Mouse (Mus musculus) testis, postnatal 10 days (tissue): ENCODE measurements around the gene Cd52.

ENCODE experiments used
- DNase-seq: peaks from one replicate; pipeline ENCODE4 v3.0.0; 2021; ENCODE audit warnings: low spot score

The Cd52 gene

DNA sequence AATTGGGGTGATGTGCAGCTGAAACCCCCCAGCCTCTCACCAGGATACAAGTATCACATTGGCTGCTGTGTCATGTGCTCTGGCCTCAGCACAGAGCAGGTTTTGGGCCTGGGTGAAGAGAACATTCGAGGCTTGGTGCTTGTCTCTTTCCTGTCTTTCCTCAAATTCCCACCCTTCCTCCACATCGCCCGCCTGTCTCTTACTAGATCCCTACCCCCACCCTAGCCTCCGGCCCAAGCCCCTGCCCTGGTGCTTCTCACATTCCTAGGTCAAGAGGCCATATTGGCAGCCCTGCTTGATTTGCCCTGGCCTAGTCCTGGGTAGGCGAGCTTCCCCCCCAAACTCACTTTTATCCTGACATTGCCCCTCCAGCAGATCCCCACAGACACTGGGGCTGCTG is 24.2 kb upstream of the Cd52 start:
- no peak for DNase-seq

DNA sequence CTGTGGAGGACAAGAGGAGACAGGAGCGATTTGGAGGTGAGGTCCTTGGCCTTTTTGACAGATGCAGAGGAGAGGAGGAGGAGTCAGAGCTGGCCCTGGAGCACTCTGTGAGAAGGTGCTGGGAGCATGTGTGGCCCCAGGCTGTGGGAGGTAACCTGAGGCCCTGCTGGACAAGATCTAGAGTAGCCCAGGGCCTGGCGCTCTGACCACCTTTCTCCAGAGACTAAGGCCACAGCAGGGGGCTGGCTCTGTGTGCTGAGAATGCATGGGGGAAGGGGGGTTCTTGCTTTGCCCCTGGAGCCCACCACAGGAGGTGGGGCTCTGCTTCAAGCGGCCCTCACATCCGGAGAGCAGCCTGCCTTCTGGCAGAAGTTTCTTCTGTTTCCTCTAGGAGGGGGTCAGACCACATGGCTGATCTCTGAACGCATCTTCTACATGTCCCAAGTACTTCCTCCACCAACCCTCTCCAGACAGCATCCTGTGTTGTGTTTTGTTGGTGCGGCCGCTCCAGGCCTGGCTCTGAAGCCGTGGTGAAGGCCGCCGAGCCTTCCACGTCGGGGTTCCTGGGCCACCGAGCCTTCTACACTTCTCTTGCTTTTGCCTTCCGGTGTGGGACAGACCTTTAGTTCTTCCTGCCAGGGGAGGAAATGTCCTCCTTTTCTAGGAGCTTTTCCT is 23.4 kb upstream of the Cd52 start:
- no peak for DNase-seq

DNA sequence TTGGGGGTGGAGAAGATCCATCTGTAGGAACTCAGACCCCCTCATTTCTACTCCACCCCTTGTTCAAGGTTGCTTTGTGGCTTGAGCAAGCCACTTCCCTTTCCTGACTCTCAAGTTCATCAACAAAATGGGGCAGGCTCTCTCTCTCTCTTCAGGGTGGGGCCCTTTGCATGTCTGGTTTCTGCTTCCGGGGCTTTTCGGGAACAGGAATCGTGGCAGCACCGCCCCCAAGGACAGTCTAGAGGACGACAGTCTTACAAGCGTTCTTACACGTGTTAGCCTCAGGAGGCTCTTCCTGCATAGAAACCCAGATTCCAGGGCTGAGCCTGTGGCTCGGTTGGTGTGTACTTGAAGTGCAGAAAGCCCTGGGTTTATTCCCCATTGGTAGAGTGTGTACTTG is 22.1 kb upstream of the Cd52 start:
- no peak for DNase-seq

DNA sequence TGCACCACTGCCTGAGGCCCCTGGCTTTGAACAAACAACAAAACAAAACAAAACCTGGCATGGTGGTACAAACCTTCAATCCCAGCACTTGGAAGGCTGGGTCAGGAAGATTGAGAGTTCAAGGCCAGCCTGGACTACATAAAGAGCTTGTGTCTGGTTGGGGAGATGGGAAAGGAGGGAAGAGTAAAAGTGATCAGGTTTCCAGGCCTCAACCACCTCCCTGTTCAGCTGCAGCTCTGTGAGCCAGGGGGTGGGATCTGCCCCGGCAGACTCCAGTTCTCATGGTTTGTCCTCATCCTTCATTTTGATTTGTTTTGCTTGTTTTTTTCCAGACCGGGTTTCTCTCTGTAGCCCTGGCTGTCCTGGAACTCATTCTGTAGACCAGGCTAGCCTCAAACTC is 21.6 kb upstream of the Cd52 start:
- DNase-seq, result no peak

DNA sequence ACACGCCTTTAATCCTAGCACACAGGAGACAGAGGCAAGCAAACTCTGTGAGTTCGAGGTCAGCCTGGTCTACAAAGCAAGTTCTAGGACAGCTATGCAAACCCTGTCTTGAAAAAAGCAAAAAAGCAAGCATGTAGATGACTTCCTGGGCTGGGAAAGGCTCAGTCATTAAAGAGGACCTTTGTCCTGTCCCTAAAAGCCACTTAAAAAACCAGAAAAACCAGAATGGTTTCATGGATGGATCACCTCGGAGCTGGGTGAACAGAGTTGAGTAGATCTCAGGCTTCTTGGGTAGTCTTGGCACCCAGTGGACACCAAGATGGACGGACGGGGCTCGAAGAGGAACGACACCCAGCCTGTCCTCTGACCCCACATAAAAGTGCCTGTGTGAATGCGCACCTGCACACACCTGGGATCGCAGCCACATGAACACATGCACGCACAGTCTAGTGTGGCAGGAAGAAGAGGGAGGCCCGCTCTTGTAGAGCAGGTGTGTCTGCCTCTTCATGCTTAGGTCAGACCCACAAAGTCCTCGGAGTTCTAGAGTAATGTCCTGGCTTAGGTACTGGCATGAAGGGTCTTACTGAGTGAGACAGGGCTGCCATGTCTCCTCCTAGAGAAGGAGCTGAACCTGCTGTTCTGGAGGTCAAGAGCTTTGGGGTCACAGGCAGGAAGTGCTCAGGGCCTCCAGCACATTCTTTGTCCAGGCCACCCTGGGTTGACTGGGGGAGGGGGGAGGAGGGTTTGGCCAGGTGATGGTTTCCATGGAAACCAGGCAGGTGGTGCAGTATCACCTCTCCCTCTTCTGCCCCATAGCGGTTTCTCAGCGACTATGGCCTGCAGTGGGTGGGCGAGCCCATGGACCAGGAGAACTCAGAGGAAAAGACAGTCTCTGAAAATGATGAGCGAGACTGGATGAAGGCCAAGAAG is 20.6 kb upstream of the Cd52 start:
- no peak for DNase-seq

DNA sequence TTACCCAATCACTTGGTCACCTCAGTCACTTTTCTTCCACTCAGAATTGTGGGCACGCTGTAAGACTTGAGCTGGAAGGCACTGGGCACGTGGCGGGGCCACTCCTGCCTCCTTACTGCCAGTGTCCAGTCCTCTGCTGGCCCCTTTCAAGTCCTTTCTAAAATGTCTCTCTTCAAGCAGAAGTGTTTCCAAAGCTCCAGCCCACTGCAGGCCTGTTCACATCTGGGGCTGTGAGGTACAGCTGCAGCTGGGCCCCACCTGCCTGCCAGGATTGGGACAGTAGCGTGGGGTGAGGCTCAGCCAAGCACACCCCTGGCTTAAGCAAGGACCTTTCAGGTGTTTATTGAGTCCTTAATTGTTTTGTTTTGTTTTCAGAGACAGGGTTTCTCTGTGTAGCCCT is 19.2 kb upstream of the Cd52 start:
- DNase-seq, result no peak

DNA sequence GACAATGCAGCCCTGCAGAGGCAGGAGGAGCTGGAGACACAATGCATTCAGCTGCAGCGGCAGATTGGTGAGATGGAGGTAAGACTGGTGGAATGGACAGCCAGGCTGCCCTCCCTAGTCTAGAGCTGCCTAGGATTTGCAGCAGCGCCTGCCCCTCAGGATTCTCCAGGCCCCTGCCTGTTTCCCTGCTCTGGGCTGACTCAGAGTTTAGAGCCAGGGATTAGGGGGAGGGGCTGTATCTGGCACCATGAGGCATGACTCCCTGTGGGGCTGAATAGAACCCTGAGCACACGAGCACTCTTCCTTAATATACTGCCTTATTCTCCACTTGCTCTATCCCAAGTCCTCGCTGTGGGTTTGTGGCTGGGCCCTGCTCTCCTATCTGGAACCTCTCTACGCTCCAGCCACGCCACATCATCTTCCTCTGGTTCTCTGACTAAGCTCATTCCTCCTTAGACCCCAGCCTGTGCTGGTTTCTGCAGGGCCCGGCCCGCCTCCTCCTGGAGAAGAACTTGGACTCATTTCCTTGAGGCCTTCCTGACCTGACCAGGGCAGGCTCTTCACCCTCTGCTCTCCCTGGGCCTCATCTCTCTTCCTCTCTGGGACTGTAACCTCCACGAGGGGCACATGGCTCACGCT is 18.6 kb upstream of the Cd52 start:
- DNase-seq, result no peak

DNA sequence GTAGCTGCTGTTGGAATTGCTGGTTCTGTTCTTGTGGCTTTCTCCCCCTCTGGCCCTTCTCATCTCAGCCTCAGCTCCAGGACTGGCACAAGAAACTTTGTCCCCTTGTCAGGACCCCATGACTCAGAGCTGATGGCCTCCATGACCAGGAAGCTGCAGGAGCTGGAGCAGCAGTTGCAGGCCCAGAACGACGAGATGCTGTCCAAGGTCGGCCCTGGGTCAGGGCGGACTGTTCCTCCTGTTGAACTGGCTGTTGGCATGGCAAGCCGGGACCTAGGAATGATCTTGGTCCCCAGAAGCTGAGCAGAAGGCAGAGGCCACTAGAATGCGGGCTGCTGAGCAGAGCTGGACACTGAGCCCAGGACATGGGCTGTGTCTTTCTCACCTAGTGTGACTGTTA is 17.5 kb upstream of the Cd52 start:
- no peak for DNase-seq

DNA sequence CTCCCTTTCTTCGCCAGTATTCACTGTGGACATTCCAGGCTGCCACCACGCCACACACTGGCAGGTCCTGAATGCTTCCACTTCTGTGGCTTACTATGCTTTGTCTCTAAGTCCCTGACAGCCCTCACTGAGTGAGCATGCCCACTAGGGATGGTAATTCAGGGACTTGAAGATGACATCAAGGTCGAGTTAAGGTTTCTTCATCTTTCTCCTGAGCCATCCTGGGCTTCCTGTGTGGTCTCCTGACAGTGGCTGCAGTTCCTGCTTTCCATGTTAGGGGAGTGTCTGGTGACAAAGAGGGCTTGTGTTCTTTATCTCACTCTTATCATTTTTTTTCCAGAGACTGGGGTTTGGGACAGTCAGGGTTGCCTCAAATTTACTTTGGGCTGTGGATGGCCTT is 15.8 kb upstream of the Cd52 start:
- DNase-seq, result no peak

DNA sequence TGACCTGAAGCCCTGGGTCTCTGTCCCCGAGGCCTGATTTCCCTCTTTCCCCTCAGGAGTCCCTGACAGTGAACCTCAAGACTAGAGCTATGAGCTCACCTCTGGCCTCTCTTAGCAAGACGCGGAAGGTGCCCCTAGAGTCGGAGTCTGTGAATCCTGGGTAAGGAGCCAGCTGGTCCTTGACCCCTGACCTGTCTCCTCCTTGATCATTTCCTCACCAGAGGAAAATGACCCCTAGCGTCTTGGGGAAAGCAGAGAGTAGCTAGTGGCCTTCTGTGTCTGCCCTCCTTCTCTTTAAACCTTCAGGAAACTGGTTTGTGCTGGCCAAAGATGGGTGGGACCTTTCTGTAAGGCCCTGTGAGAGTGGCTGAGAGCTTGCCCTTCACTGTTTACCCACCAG is 13.3 kb upstream of the Cd52 start:
- no peak for DNase-seq

DNA sequence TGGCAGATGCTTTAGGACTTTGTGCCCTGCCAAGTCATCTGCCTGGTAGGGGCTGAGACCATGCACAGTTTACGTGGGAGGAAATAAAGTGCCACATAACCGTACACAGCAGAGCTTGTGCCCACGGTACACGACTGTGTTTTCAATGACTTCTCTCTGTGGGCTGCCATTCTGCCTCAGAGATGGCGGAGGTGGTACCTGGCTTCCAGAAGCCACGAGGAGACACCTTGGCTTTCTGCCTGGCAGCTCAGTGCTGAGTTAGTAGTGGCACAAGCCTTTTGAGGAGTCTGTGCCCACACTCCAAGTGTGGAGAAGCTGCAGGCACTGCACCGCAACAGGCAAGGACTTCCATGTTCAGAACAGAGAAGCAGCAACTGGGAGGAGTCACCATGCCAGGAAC is 12.8 kb upstream of the Cd52 start:
- no peak for DNase-seq

DNA sequence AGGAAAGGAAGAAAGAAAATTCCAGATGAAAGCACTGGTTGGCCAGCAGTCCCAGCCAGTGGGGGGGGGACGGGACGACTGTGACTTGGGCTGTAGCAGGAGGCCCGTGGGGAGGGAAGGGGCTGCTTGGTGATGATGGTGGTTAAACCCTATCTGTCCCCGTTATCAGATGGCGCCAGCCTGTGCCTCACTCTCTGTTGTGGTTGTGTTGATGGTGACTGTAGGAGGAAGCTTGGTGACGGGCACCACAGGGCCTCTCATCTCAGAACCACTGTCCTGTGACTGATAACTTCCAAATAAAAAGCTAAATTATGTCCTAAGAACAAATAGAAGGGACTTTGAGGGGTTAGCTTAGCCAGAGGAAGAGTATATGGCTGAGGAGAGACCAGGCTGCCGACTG is 11.2 kb upstream of the Cd52 start:
- DNase-seq, result no peak

DNA sequence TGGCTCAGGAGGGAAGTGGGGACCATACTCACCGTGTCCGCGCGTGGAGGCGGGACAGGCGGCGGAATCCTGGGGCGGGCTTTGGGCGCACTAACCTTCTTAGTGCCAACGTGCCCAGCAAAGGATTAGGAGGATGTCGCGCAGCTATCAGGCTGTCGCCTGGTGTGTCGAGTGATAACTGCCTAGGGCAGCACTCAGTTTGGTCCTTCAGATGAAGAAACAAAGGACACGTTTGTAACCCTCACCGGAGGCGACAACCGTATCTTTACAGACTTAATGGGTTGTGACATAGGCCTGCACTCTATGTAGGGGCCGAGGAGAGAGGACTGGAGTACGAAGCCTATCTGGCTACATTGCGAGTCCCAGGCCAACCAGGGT is 7.8 kb upstream of the Cd52 start:
- DNase-seq, result no peak

DNA sequence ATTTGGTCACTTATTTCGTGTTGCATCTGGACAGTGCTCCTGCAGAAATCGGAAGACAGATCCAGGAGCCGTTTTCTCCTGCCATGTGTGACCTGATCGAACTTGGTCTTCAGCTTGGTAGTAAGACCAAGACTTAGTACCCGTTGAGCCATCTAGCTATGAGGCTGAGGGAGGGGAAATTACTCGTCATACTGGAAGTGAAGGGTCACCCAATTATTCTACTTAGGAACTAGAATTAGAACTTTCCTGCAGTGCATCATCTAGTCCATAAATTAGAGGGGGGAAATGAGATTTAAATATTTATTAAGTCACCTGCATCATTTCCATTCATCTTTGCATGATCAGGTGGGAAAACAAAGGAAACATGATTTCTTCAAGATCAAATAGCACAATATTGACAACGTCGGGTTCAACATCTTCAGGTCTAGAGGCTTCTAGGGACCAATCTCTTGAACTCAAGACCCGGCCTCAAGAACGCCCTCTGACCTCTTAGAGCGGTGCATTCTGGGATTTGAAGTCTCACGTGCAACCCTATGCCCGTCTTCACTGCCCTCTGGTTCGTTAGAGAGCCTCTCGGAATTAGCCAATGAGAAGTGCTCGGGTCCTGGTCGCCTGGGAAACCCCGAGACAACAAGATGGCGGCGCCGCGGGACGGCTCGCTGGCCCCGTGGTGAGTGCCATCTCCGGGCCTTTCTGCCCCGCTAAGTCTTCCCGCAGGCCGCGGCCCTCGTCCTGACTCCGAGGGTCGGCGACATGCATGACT is 7.3 kb upstream of the Cd52 start, which contains the start of gene Ubxn11:
Gene Ubxn11, plus strand, starts transcription at position 592 of the 763 bp plus-strand sequence.
- peak; percentile 89 for DNase-seq

DNA sequence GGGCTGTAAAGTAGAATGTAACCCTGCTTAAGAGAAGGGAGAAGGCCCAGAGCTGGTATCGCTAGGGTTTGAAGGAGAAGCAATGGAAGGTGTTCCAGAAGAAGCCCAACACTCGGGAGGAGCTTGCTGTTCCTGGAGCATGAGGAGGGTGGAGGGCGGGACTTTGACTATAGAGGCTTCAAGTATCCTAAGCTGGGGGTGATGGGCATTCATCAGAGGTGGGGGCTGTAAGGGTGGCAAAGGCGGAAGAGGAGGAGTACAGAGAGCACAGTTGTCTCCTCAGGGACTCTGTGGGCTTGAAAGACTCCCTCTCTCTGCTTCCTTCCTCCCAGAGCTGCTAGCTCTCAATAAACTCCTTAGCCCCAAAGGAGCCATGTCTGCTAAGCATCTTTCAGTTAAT is 5.4 kb upstream of the Cd52 start:
- DNase-seq, result no peak

DNA sequence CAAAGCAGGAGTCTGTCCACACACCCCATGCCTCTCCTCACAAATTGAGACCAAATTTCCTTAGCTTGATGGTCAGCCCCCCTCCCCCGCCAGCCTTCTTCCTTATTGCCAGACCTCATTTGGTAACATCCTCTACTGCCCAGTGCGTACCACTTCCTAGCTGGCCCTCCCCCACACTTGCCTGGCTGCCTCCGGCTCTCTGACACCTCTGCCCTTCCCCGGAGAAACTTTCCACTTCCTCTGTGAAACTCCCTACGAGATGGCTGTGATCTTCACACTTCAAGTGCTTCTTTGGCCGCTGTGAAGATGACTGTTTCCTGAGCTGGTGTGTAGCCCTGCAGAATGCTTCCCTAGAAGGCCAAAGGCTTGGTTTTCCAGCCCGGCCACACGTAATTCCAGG is 3.7 kb upstream of the Cd52 start:
- no peak for DNase-seq

DNA sequence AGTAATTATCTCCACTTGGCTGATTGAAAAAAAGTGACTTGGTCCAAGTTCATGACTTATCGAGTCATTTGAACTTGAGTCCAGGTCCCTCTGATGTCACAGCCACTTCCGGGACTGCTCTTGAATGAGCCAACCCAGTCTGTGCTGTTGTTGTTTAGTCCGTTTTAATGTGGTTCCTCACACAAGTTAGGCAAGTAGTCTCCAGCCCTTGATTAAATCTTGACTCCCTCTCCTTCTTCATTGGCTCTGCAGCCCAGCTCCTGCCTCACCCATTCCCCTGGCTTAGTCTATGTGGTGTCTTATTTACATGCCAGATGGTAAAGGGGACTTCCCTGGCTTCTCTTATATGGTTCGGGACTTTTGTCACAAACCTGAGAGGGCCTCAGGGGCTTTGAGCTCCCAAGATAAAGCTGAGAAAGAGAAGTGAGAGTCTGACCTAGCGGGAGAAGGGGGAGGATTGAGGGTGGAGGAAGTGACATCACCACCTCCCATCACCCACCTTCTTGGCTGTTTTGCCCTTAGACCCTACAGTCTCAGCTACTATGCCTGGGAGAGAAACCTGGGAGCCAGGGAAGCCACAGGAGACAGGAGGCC is 2.2 kb upstream of the Cd52 start:
- no peak for DNase-seq

DNA sequence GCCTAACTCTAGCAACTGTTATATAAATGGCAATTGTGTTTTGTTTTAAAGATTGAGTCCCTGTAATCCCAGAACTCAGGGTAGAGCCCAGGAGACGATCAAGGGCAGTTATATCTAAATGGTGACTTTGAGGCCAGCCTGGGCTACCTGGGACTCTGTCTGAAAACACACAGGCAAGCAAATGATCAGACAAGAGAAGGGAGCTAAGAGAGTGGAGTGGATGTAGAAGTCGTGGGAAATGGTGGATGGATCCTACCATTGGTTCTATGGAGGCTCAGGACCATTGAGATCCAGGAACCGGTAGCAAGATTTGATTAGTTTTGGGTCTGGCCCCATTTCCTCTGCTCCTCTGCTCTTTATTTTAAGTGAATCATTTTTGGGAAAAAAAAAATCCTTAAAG is 1.2 kb upstream of the Cd52 start:
- DNase-seq, result no peak

DNA sequence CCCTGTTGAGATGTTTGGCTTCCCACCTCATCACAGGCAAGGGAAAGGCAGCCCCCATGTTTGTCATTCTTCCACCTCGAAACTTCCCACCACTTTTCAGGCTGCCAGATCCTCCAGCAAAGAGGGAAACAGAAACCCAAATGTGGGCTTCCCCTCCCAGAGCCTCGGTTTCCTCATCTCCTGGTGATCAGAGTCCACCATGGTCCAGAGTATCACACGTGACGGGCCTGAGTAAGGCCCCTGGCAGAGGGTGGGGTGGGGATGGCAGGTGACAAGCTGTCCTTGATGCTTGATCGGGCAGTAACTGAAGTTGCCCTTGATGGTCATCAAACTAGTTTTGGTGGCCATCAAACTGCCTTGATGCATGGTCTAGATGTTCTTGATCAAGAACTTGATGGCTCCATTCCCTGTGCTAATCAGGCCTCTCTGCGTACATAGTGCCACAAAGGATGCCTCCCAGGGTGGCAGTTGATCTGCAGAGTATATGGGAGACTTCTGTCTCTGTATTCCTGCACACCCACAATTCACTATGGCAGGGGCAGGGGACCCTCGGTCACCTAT is 798 bp downstream of the Cd52 start:
- no peak for DNase-seq

DNA sequence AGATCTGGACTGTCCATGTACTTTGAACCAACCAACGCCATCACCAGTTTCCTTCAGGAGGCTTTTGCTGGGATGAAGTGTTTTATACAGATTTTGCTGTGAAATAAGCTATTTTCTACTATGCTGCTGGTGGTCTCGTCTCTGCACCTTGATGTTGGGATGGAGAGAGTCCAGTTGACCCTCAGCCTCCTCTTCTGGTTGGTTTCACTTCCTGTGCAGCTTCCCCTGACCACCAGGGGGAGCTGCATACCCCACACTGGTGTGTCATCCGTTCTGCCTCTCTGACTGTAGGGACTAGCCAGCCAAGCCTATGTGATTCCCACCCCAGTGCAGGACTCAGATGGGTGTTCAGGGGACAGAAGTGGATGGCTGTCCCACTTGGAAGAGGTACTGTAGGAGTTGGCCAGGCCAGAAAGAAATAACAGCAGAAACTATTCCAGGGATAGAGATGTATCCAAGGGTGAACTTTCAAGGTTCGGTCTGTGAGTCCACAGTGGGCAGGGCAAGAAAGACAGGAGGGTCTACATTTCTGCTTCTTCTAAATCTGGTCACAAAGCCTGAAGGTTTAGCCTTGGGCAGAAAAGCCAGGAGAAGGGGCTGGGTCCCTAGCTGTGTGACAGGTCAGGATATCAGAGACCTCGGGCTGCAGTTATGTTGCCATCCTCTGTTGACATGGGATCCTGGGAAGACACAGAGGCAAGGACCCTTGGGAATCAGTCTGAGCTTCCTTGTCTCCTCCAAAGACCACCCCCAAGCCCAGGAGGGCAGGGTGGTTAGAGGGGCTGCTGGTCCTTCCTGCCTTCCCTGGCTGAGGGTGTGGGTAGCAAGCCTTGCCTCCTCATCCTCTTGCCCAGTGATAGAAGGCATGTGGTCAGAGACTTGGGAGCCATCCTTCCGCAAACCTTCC is 2.2 kb downstream of the Cd52 start:
- DNase-seq, result peak; percentile 78

DNA sequence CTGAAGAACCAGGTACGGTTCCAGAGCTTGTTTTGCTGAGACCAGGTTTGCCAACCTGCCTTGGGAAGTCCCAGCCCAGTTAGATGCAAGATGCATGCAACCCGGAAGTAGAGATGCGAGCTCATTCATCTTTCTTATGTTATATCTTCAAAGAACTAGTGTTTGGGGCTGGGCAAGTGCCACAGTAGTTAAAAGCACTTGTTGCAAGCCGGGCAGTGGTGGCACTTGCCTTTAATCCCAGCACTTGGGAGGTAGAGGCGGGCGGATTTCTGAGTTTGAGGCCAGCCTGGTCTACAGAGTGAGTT is 3.7 kb downstream of the Cd52 start:
- no peak for DNase-seq
